Mouse (Mus musculus) adrenal gland (tissue): ENCODE measurements around the gene Stra6l.

ENCODE experiments used
- intact Hi-C: fragments of 180-260 bp; cut with DNase I; formaldehyde crosslinking; loops from one replicate; pipeline ENCODE4 v1.15.1; 2025

Gene Stra6l

DNA sequence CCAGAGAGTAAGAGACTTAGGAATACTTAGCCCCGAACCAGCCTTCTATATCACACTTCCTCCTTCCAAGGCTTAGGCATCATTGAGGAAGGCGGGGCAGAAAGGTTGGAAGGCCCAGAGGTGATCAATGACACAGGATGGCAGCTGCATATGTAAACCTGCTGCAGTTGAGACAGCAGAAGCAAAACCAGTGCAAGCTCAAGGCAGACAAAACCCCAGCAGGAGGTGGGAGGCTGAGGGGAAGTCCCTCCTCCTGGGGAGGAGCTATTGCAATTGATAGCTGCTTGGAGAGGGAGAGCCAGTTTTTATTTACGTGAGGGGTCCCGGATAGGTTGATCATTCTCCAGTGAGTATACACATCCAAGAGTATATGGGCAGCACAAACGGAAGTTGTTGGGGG, 15.0 kb upstream of the Stra6l start:
- intact Hi-C loops, result no loop called here

DNA sequence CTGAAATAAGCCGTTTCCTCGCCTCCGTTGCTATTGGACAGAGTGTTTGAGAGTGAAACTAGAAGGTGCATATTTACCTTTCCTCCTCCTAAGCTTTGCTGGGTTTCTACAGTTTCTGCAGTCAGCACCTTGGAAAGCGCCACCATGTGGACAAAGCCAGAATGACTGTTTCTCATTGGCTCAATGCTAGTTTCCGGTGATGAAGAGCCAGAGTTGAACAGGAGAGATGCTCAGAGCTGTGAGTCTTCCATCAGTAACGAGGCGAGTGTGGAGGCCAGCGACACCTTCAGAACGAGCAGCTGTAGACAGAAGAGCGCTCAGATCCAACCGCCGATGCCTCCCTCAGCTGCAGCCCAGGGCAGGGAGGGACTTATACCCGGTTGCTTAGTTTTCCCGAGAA, 4.1 kb upstream of the Stra6l start:
- intact Hi-C loops, result no loop called here

DNA sequence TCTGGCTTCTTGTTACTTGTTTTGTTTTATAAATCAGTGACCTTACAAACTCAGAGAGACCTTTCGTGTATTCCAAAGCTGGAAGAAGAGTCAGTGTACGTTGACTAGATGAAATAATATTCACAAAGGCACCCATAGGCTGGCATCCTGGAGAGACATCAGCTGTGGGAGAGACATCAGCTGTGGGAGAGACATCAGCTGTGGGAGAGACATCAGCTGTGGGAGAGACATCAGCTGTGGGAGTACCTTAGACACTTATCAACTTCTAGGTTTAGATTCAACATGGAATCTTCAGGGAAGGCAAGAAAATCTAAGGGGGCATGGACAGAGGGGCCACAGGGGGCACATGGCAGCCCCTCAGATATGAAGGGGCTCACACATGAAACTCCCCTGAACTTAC, 2.2 kb upstream of the Stra6l start:
- intact Hi-C loops, result no loop called here

DNA sequence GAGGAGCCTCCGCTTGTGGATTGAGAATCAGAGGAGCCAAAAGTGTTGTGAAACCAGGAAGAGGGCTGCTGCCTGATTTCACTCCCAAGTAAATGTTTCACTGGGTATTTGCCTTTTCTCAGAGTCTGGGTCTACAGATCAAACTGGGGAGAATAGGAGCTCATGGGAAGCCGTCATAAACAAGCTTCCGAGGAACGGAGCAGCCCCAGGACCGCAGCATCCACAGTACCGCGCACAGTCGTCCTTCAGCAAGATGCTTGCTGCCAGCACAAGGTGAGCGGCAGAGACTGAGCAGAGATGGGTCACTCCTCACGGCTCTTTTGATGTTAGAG, 327 bp downstream of the Stra6l start:
- intact Hi-C loops, result no loop called here

DNA sequence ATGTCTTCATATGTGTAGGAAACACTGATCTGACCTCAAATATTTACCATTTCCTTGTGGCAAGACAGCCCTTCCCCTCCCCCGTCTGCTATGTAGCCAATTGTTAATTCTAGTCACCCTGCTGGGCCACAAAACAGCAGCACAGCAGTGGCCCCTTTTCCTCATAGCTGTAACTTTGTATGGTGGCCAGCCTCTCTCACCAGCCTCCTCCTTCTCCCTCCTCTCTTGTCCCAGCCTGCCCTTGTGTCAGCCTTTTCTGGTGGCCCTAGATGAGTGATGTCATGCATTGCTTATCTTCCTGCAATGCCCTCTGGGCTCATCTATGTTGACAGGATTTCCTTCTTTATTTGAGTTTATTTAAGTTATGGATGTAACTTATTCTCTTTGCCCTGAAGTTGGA, 955 bp downstream of the Stra6l start:
- intact Hi-C loops, result no loop called here

DNA sequence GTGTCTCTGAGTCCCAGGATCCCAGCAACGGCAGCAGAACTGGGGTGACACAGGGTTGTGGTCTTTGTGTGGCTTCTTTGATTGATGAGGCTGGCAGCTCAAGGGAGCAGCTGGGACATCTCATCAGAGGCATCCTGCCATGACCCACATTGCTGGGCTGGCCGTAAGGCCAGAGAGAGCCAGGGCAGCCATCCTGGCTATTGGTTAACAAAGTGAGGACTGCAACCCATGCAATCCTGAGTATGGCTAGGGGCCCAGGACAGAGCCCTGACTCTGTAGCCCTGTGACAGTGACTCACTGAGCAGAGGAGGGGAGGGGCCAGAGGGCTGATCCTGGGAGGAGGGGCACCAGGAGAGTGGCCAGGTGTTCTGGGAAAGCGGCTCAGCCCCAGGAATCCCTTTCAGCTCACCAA, 3.2 kb downstream of the Stra6l start:
- intact Hi-C loops, result loop anchor here (10.0 kb wide), 2 partner anchors 77 to 427 kb away; no protein-coding TSS in a partner anchor

DNA sequence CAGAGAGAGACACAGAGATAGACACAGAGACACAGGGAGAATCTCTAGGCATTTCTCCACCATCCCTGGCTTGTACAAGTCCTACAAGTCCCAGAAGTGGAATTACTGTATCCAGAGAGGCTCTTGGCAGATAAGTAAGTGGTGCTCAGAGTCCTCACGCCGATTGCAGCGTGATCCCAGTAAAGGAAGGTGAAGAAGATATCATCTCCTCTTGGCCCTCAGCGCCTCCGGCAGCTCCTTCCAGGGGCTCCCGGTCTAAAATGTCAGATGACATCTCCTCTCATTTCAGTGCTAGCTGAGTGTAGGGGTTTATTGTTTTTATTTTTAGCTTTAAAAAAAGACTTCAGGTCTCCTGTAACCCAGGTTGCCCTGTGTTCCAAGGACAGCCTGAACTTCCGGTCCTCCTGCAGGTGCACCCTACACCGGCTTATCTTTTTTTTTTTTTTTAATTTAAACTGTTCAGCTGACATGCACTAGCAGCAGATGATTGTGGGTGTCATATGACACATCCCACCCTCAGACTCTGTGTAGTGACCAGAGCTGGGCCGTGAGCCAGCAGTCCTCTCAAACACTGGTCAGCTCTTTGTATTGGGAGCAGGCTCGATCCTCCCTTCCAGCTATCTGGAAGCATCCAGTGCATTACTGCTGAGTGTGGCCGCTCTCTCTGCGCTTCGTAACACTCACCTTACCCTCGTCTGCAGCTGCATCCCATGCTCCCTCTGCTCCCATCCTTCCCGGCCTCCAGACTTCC, 5.2 kb downstream of the Stra6l start:
- intact Hi-C loops, result loop anchor here (2.0 to 10.0 kb wide), 3 partner anchors 33 to 429 kb away; no protein-coding TSS in a partner anchor

DNA sequence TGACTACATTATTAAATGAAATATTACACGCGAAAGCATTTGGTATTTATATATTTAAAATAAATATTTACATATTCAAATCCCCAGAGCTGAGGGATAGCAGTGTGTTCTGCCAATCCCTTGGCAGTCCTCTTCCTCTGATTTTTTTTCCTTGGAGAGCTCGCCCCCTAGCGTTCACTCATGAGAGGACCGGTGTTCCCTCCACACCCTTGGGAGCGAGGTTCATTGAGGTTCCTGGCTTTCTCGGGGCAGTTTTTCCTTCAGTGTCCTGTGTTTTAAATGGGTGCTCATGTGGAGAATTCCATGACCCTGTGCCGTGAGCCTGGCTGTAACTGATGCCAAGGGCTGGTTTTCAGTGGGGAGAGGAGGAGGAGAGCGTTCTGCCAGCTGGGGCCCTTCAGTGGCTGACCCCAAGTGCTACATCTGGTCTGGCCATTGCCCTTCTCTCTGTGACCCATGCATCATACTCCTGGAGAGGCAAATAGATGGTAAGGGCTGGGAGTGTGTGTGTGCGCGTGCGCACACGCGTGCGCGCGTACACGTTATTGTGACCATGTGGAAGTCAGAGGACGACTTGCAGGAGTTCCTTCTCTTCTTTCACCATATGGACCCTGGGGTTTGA, 7.5 kb downstream of the Stra6l start:
- intact Hi-C loops, result loop anchor here (2.0 to 10.0 kb wide), 3 partner anchors 35 to 431 kb away; no protein-coding TSS in a partner anchor

DNA sequence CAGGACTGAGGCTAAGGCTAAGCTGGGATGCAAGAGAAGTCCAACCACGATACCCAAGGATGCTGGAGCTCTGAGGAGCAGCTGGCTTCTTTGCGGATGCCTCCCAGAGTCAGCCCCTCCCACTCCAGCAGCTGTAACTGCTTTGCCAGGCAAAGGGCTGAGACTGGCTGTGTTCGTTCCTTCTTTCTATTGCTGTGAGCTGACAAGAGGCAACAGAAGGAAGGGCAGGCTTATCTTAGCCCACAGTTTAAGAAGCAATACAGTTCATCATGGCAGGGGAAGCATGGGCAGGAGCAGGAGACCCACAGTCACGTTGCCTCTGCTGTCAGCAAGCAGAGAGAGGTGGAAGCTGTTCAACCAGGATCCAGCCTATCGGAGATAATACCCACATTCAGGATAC, 12.7 kb downstream of the Stra6l start:
- intact Hi-C loops, result no loop called here

DNA sequence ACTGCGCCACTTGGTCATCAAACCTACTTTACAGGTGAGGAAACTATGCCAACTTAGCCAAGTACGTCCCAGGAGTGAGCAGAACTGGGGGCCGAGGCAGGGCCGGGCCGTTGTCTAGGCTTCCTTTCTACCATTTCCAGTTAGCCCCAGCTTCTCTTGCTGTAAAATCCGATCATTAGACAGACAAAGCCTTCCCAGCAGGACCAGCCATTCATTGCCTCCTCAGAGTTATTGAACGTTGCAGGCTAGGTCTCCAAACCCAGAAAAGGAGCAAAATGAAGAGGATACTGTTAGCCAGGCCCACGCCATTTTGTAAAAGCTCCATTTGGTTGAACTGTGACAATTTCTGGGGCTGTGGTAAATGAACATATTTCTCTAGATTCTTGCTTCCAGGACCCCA, 19.0 kb downstream of the Stra6l start:
- intact Hi-C loops, result no loop called here

DNA sequence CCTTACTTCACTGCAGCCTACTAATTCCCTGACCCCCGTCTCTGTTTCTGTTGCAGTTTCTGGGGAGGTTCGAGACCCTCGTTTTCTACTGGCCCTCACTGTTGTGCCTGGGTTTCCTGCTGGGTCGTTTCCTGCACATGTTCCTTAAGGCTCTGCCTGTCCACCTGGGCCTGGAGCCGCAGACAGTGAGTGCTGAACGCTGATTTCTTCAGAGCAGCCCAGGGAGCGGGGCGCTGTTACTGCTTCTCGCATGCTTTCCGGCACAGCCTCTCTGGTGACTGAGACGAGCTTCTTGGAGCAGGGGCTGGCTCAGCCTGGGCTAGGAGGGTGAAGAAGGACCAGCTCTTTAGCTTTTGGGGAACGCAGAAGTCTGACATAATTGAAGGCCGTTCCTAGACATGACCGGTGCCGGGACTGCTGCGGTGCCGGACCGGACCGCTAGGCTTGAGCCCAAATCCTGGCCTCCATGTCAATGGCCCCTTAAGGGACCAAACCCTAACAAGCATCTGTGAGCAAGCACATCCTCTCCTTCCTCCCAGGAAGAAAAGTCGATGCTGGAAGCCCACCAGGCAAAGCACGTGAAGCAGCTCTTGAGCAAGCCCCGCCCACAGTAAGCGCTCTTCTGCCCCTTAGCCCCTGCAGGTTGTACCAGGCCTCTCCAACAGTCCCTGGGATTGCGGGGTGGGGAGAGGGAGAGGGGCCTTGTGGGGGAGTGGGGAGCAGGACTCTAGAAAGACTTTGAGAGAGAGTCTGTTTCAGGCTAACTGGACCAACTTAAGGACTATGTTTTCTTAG, 20.8 kb downstream of the Stra6l start:
- intact Hi-C loops, result no loop called here

DNA sequence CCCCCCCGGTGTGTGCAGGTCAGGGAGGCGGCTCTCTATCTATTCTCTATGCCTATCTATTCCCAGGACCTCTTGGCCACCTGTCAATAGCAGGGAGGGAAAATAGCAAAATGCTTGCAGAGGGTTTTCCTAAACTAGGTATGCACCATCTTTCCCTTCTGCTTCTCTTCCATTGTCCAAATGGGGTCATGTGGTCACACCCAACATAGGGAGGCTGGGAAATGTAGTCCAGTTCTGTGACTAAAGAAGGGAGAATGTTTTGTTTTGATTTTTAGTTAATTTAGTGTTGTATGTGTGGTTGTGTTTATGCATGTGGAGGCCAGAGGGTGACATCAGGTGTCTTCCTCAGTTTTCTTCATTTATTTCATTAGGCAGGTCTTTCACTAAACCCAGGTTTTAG, 23.7 kb downstream of the Stra6l start:
- intact Hi-C loops, result no loop called here

DNA sequence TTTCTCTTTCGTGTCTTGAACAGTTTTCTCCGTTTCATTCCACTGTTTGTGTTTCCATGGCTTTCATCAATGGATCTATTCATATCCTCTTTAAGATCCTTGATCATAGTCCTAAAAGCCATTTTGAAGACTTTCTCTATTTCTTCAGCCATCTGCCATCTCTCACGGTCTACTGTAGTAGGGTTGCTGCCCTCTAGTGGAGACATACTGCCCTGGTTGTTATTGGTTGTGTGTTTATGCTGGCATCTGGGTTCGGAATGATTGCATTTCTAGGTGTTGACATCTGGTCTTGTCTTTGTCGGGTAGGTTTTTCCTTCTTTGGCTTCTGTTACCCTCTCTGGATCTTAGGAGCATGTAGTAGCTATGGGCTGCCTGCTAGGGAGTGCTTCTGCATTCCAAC, 30.5 kb downstream of the Stra6l start:
- intact Hi-C loops, result no loop called here

DNA sequence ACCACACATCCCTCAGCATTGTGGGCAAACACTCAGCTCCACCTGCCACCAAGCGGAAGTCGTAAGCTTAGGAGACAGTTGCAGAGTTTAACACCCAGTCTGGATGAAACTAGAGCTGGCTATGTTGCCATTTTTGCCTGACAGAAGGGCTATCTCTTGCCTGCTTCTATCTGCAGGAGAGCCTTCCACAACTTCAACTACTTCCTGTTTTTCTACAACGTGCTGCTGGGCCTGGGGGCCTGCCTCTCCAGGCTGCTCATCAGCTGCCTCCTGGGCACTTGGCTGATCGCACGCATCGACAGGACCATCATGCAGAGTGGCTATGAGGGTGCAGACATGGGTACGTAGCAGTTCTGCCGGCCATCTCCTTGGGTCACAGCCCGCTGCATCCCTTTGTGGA, 34.1 kb downstream of the Stra6l start:
- intact Hi-C loops, result no loop called here

DNA sequence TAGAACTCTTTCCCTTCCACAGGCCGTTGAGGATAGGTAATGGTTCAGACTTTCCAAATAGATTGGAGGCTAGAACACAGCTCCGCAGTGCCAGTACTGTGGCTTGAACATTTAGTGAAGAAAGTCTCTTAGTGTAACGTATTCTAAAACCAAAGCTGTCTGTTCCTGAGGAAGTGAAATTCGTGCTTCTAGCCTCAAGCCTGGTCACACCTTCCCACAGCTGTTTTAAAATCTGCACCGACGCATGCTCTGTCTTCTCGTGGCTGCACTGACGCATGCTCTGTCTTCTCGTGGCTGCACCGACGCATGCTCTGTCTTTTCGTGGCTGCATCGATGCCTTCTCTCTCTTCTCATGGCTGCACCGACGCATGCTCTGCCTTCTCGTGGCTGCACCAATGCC, 34.8 kb downstream of the Stra6l start:
- intact Hi-C loops, result no loop called here

DNA sequence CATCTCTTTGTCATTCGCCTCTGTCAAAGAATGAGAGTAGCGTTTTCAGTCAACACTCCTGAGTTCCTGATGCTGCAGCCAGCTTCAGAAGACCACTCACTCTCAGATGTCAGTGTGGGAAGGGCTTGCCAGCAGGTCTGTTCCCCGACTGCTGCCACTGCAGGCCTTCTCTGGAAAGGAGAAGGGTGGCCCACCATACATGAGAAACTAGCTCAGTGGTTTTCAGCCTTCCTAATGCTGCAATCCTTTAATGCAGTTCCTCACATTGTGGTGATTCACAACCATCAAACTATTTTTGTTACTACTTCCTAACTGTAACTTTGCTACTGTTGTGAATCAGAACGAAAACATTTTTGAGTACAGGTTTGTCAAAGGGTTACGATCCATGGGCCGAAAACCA, 41.0 kb downstream of the Stra6l start:
- intact Hi-C loops, result no loop called here

DNA sequence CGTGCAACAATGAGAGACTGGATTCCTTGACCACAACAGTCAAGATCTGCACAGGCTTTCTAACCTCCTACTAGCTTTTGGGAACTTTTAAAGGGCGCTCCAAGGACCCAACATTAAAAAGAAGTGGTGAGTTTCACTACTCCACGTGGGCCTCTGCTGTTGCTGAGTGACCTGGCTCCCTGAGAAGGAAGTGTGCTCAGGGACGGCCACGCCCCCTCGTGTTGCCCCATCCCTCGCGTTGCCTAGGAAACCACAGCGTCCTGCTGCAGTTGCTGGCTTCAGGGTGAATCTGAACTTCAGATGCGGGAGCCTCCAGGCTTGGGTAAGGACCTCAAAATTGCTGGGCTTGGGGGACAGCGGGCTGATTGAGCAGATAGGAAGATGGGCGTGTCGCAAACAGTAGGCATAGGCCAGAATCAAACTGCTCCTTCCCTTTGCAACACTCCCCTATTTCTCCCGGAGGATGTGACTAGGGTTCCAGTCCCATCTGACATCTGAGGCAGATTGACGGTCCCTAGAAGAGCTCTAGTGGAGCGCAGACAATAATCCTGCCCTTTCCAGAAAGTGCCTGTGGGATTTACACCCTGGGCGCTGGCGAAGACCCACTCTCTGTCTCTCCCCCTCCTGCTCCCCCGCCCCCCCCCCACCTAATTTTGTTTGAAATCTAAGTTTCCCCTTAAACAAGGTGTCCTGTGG, 41.8 kb downstream of the Stra6l start, which contains the start of gene Ccdc180:
Gene Ccdc180 (plus strand): TSS at position 238 of the 696 bp plus-strand sequence.
- intact Hi-C loops, result no loop called here

DNA sequence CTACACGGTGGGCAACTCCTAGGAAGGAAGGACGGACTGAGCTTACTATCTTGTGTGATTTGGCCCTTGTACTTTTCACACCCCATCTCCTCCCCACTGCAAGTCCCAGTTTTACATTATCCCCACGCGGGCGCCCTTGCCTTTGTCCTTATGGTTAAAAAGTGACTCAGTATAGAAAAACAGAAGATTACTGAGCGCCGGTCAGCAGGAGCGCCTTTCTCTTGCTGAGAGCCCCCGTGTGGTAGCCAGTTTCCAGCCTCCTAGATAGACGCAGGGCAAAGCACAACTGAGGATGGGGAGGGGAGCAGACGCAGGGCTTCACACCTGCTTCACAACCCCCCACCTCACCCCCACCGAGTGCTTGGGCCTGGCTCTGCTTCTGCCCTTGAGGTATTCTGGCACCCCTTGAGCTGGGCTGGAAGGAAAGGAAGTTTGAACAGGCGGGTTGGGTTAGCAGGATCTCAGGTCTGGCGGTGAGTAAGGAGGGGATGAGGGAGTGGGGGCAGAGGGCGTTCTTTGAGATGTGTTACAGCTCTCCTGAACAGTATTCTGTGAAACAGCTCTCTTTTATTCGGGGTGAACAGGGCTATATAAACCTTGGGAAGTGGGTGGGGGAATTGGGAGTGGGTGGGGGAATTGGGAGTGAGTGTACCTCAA, 48.1 kb downstream of the Stra6l start:
- intact Hi-C loops, result no loop called here

DNA sequence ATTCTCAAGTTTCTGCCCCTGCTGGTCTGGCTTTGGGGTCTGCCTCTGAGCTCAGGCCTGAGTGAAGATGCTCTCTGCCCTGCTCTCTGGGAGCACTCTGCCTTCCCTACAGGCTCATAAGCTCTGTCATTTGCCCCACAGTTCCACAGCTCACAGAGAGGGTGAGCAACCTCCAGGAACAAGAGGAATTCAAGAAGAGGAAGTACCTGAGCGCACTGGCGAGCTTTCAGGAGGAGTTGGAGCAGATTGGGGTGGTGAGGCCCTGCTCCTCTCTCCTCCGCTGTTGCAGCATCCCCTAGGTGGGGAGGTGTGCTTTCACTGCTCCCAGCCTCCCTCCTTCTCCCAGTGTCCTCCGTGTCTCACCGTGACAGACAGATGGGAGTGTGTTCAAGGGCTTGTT, 49.9 kb downstream of the Stra6l start:
- intact Hi-C loops, result no loop called here

DNA sequence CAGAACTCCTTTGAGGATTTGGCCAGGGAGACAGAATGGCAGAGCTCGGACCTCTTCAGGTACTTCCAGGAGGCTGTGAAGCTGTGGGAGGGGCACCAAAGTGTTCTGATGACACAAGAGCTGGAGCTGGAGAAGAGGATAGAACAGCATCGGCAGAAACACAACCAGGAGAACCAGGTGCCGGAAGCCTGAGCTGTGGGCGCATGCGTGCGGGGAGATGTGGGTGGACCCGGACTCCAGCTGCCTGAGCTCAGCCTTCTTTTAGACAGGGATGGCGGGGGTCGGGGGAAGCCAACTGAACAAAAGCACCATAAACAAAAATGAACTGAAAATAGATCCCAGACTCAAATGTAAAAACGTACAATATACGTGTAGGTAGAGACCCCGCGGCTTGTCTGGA, 60.8 kb downstream of the Stra6l start:
- intact Hi-C loops, result no loop called here

DNA sequence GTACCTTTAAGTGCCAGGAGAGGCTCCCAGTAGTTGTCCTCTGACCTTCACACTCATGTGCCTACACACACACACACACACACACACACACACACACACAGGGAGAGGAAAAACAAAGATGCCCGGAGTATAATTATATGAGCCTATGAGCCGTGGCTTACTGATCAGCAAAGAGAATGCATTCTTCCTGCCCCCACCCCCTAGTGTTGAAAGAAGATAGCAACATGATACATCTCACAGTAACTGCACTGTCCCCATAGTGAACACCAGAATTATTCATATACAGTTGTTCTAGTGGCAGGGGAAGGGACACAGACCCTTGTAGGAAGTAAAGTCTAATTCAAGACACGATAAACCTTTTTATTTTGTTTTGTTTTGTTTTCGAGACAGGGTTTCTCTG, 61.5 kb downstream of the Stra6l start:
- intact Hi-C loops, result no loop called here
